Mouse (Mus musculus): ENCODE results near the gene Dusp28. TPM values are rescaled to one million over a fixed set of nuclear protein-coding genes. Genes with fewer than 3 reads are reported as not detected.
A peak's percentile ranks its signal among the peaks of the same experiment; 100 is the strongest.

Dusp28 gene
- polyA plus RNA-seq, 1 experiment, result 29.9 TPM

DNA sequence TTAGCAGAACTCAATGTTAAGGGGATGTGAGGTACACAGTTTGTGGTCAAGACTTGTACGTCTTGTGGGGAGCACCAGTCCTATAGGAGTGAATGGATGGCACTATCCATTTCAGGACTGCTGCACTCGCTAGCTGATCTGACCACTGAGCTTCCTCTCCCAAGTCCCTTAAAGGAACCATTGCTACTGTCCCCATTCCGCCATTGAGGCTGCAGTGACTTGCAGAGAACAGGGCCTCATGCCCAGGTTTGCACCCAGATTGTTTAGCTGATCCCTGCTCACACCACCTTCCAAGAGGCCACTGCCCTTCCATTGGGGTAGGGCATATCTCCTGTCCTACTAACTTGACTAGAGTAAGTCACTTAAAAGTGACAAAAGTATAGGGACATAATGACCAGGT, 1.9 kb downstream of the Dusp28 start:
- Histone ChIP-seq H3K4me1 (ENCODE audit: control insufficient read depth, insufficient read depth, insufficient read length, low read length) (peaks cover 30% of the 10 kb centered on the region), H3K4me3 (ENCODE audit: low read depth, low read length) (no peak overlapping the region), H3K27me3 (ENCODE audit: control insufficient read depth, insufficient read depth, low read length) (no peaks in the 10 kb centered on the region), H3K27ac (ENCODE audit: insufficient read depth, low read depth, low read length) (no peak overlapping the region), H3K36me3 (ENCODE audit: control insufficient read depth, insufficient read depth, low read length) (peaks cover 2% of the 10 kb centered on the region)
- 95% methylated on average over 3 of the region's 3 CpGs for WGBS
- no peak for TF ChIP-seq POLR2A (IDR thresholded peaks at IDR 0.05; ENCODE audit: low read depth, low read length)
- TF ChIP-seq CTCF (IDR thresholded peaks at IDR 0.05; ENCODE audit: extremely low read depth, insufficient read length, insufficient replicate concordance, low read depth, low read length), result no peak

DNA sequence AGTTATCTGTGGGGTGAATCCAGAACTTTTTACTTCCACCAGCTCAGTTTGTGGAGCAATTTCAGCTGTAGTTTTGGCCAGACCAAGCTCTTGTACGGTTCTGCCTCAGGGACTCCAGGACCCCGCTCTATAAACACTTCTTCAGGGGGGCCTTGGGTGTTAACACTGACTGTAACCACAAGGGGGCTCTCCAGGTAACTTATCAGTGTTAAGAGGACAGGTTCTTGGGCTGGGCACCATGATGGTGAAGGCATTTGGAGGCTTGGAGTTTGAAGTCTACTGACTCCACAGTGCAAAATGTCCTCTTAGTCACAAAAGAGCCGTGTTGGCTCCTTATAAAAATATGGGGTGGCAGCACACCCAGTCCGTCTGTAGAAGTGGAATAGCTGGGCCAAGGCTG, 2.3 kb downstream of the Dusp28 start:
- Histone ChIP-seq H3K4me3 (ENCODE audit: low read depth, low read length) (no peak overlapping the region), H3K4me1 (ENCODE audit: control insufficient read depth, insufficient read depth, insufficient read length, low read length) (peaks cover 30% of the 10 kb centered on the region), H3K27me3 (ENCODE audit: control insufficient read depth, insufficient read depth, low read length) (no peaks in the 10 kb centered on the region), H3K27ac (ENCODE audit: insufficient read depth, low read depth, low read length) (no peak overlapping the region), H3K36me3 (ENCODE audit: control insufficient read depth, insufficient read depth, low read length) (peaks cover 6% of the 10 kb centered on the region)
- no peak for TF ChIP-seq POLR2A (IDR thresholded peaks at IDR 0.05; ENCODE audit: low read depth, low read length)
- peak; percentile 30; the same call in 1 of the 2 replicates for TF ChIP-seq CTCF (IDR thresholded peaks at IDR 0.05; ENCODE audit: extremely low read depth, insufficient read length, insufficient replicate concordance, low read depth, low read length)
- 73% methylated on average over 4 of the region's 4 CpGs for WGBS

DNA sequence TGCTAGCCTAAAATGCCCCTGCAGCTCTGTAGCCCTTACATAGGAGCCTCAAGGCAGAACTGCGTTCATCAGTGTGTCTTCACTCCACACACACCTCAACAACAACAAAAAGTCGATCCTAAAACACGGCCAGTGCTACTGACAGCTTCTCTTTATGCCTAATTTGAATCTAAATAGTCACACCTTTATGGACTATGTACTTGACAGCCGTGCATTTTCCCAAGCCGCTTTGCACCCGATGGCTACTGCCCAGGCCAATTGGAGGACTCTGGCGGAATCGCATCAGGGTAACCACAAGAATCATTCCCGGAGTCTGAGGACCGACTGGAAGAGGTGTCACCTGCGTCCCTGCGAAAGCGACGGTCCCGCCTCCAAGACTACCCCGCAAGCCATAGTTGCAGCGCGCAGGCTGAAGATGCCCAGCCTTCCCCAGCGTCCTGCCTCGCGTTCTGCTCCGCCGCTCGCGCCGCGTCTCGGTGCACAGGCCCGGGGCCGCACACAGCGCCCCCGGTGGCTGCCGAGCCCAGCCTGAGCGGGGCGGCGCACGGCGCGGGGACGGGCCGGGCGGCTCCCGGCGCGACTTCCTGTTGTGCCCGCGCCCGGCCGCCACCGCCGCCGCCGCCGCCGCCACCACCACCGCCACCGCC, 3.6 kb downstream of the Dusp28 start, which contains the start of gene Rnpepl1:
Gene Rnpepl1, plus strand, starts transcription at position 545 of the 647 bp plus-strand sequence.
- peaks cover 15% of the 10 kb centered on the region for H3K36me3 ChIP-seq (ENCODE audit: control insufficient read depth, insufficient read depth, low read length)
- H3K27ac ChIP-seq (ENCODE audit: insufficient read depth, low read depth, low read length), result peak within 1 kb of the TSS; percentile 76
- no peaks in the 10 kb centered on the region for H3K27me3 ChIP-seq (ENCODE audit: control insufficient read depth, insufficient read depth, low read length)
- TF ChIP-seq POLR2A (IDR thresholded peaks at IDR 0.05; ENCODE audit: low read depth, low read length) (peak; percentile 75; the same call in 1 of the 2 replicates), CTCF (IDR thresholded peaks at IDR 0.05; ENCODE audit: extremely low read depth, insufficient read length, insufficient replicate concordance, low read depth, low read length) (peak; percentile 58)
- H3K4me1 ChIP-seq (ENCODE audit: control insufficient read depth, insufficient read depth, insufficient read length, low read length), result peaks cover 30% of the 10 kb centered on the region
- under 1% methylated on average over 44 of the region's 57 CpGs for WGBS
- H3K4me3 ChIP-seq (ENCODE audit: low read depth, low read length), result peak within 1 kb of the TSS; percentile 83

DNA sequence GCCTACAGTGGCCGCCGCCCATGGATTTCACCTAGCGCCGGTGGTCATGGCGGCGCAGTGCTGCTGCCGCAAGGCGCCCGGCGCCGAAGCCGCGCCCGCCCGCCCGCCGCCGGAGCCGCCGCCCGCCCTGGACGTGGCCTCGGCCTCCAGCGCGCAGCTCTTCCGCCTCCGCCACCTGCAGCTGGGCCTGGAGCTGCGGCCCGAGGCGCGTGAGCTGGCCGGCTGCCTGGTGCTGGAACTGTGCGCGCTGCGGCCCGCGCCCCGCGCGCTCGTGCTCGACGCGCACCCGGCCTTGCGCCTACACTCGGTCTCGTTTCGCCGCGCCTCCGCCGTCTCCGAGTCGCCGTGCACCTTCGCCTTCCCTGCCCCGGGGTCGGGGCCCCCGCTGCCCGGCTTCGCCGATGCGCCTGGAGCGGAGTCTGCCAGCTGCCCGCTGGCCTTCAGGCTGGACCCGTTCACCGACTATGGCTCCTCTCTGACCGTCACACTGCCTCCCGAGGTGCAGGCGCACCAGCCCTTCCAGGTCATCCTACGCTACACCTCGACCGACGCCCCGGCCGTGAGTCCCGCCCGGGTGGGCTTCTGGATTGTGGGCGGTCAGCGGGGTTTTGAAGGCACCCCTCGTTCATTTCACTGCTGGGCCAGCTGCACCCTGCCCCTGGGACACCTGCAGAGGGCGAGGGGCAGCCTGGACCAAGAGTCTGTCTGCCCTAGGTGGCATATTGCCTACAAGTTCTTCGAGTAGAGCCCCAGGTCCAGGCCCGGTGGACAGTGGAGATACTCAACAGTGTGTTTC, 4.3 kb downstream of the Dusp28 start:
- Histone ChIP-seq H3K4me1 (ENCODE audit: control insufficient read depth, insufficient read depth, insufficient read length, low read length) (peaks cover 26% of the 10 kb centered on the region), H3K4me3 (ENCODE audit: low read depth, low read length) (peak overlapping the region; percentile 83), H3K27me3 (ENCODE audit: control insufficient read depth, insufficient read depth, low read length) (no peaks in the 10 kb centered on the region), H3K27ac (ENCODE audit: insufficient read depth, low read depth, low read length) (peak overlapping the region; percentile 62), H3K36me3 (ENCODE audit: control insufficient read depth, insufficient read depth, low read length) (peaks cover 23% of the 10 kb centered on the region)
- WGBS, result under 1% methylated on average over 84 of the region's 85 CpGs
- TF ChIP-seq POLR2A (IDR thresholded peaks at IDR 0.05; ENCODE audit: low read depth, low read length), result 0 out of 2 replicates have a peak, but pooled peaks have one; percentile 25
- no peak for TF ChIP-seq CTCF (IDR thresholded peaks at IDR 0.05; ENCODE audit: extremely low read depth, insufficient read length, insufficient replicate concordance, low read depth, low read length)

DNA sequence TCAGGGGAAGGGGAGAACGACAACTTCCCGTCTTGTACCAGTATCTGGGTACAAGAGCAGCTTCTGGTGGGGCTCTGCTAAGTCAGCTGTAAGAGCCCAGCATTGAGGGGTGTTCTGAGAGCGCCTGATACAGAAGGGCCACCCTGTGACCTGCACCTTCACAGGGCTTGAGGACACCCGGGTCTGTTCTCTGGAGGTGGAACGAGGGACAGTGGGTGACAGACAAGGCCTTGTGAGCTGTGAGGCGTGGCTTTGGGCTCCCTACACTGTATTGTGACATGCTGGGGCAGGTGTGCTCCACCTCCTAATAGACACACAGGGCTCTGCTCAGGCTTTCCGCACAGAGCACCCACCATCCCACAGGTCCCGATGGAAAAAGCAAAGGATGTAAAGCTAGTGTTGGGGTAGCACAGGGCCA, 4.9 kb downstream of the Dusp28 start:
- 11% methylated on average over 8 of the region's 8 CpGs for WGBS
- TF ChIP-seq CTCF (IDR thresholded peaks at IDR 0.05; ENCODE audit: extremely low read depth, insufficient read length, insufficient replicate concordance, low read depth, low read length), result no peak
- peaks cover 26% of the 10 kb centered on the region for H3K4me1 ChIP-seq (ENCODE audit: control insufficient read depth, insufficient read depth, insufficient read length, low read length)
- H3K36me3 ChIP-seq (ENCODE audit: control insufficient read depth, insufficient read depth, low read length), result peaks cover 29% of the 10 kb centered on the region
- H3K4me3 ChIP-seq (ENCODE audit: low read depth, low read length), result peak overlapping the region; percentile 83
- H3K27ac ChIP-seq (ENCODE audit: insufficient read depth, low read depth, low read length), result peak overlapping the region; percentile 62
- H3K27me3 ChIP-seq (ENCODE audit: control insufficient read depth, insufficient read depth, low read length), result no peaks in the 10 kb centered on the region

DNA sequence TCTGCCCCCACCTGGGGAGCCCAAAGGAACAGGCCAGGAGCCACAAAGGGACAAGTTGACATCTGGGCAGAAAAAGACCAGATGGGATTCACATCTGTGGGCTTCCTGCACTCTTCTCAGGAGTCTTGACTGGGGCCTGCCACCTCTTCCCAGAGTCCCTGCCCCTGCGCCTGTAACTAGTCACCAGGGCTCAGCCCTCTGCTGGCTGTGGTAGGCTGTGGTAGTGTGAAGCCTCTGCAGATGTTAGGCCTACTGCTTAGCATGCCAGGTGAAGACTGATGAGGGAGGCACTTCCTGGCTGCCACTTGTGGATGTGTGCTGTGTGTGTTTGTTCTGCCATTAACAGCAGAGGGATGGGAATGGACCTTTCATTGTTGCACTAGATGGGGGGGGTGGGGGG, 5.5 kb downstream of the Dusp28 start:
- Histone ChIP-seq H3K4me1 (ENCODE audit: control insufficient read depth, insufficient read depth, insufficient read length, low read length) (peaks cover 26% of the 10 kb centered on the region), H3K4me3 (ENCODE audit: low read depth, low read length) (peak overlapping the region; percentile 83), H3K27me3 (ENCODE audit: control insufficient read depth, insufficient read depth, low read length) (no peaks in the 10 kb centered on the region), H3K27ac (ENCODE audit: insufficient read depth, low read depth, low read length) (no peak overlapping the region), H3K36me3 (ENCODE audit: control insufficient read depth, insufficient read depth, low read length) (peaks cover 35% of the 10 kb centered on the region)
- TF ChIP-seq POLR2A (IDR thresholded peaks at IDR 0.05; ENCODE audit: low read depth, low read length) (no peak), CTCF (IDR thresholded peaks at IDR 0.05; ENCODE audit: extremely low read depth, insufficient read length, insufficient replicate concordance, low read depth, low read length) (no peak)
- WGBS, result 37% methylated on average over 1 of the region's 1 CpGs

DNA sequence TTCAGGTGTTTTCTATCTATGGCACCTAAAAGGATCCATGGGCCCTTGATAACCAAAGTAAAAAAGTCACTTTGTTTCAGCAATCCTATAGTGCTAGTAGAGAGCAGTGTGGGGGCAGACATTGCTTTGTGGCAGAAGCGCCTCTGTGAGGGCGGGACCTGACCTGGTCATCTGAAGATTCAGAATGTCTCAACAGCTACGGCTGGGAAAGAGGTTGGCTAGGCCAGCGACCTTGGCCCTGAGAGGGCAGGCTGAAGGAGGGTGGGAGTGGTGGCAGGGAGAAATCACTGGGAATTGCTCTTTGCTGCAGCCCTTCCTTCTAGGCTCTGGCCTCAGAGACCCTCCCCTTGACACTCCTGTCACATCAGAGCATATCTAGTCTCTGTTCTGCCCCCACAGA, 7.5 kb downstream of the Dusp28 start:
- no peaks in the 10 kb centered on the region for H3K27me3 ChIP-seq (ENCODE audit: control insufficient read depth, insufficient read depth, low read length)
- TF ChIP-seq CTCF (IDR thresholded peaks at IDR 0.05; ENCODE audit: extremely low read depth, insufficient read length, insufficient replicate concordance, low read depth, low read length) (no peak), POLR2A (IDR thresholded peaks at IDR 0.05; ENCODE audit: low read depth, low read length) (no peak)
- no peak overlapping the region for H3K4me3 ChIP-seq (ENCODE audit: low read depth, low read length)
- peaks cover 21% of the 10 kb centered on the region; the same call in 1 of the 2 replicates for H3K4me1 ChIP-seq (ENCODE audit: control insufficient read depth, insufficient read depth, insufficient read length, low read length)
- no peak overlapping the region for H3K27ac ChIP-seq (ENCODE audit: insufficient read depth, low read depth, low read length)
- H3K36me3 ChIP-seq (ENCODE audit: control insufficient read depth, insufficient read depth, low read length), result peaks cover 54% of the 10 kb centered on the region
- 84% methylated on average over 4 of the region's 4 CpGs for WGBS

Data from small intestine, adult 2 months (tissue).